Mouse (Mus musculus): ENCODE results near the gene Slc39a10. TPM values are rescaled to one million over a fixed set of nuclear protein-coding genes. Genes with fewer than 3 reads are reported as not detected.

Gene Slc39a10
- polyA plus RNA-seq (2014; fragmentation: Nextera tagmentation; extraction: Ambion mirVana) = 81.1 and 83.9 TPM in 2 replicates

- Histone ChIP-seq H3K4me3 (ENCODE audit: low read depth, low read length) (no peak within 1 kb of the TSS), H3K9ac (ENCODE audit: low read length) (no peak within 1 kb of the TSS), H3K36me3 (ENCODE audit: control insufficient read depth, insufficient read depth, low read length) (no peaks in the 10 kb centered on the region), H3K27ac (ENCODE audit: low read depth, low read length) (no peak within 1 kb of the TSS), H3K27me3 (ENCODE audit: control insufficient read depth, insufficient read depth, low read length) (no peaks in the 10 kb centered on the region), H3K9me3 (ENCODE audit: control insufficient read depth, low read length) (no peaks in the 10 kb centered on the region), H3K4me1 (ENCODE audit: control insufficient read depth, insufficient read depth, low read length) (no peaks in the 10 kb centered on the region), H3K4me2 (ENCODE audit: low read depth) (no peak within 1 kb of the TSS)
- ATAC-seq (ENCODE audit: insufficient read depth, low FRiP score, low TSS enrichment) = no peak
- WGBS = 63% methylated on average over 3 of the region's 3 CpGs
- no peak for DNase-seq (ENCODE audit: low spot score)
These were observed at the start of gene Slc39a10 for GRCm38 (mm10) chr1:46892752-46893151. Gene Slc39a10 (minus strand): TSS chr1:46892852.

- no peak overlapping the region for H3K27ac ChIP-seq (ENCODE audit: low read depth, low read length)
- H3K36me3 ChIP-seq (ENCODE audit: control insufficient read depth, insufficient read depth, low read length) = no peaks in the 10 kb centered on the region
- no peaks in the 10 kb centered on the region for H3K27me3 ChIP-seq (ENCODE audit: control insufficient read depth, insufficient read depth, low read length)
- no peak for ATAC-seq (ENCODE audit: insufficient read depth, low FRiP score, low TSS enrichment)
- H3K4me3 ChIP-seq (ENCODE audit: low read depth, low read length) = no peak overlapping the region
- H3K9ac ChIP-seq (ENCODE audit: low read length) = no peak overlapping the region
- no peaks in the 10 kb centered on the region for H3K9me3 ChIP-seq (ENCODE audit: control insufficient read depth, low read length)
- DNase-seq (ENCODE audit: low spot score) = no peak
- no peaks in the 10 kb centered on the region for H3K4me1 ChIP-seq (ENCODE audit: control insufficient read depth, insufficient read depth, low read length)
- WGBS = 90% methylated on average over 2 of the region's 2 CpGs
- H3K4me2 ChIP-seq (ENCODE audit: low read depth) = no peak overlapping the region
These were observed 46.6 kb upstream of the Slc39a10 start for GRCm38 (mm10) chr1:46939295-46939694.

GRCm38 (mm10) chr1:46937641-46938040 lies 45.0 kb upstream of the Slc39a10 start:
- Histone ChIP-seq H3K4me3 (ENCODE audit: low read depth, low read length) (no peak overlapping the region), H3K27ac (ENCODE audit: low read depth, low read length) (no peak overlapping the region), H3K9ac (ENCODE audit: low read length) (no peak overlapping the region), H3K4me1 (ENCODE audit: control insufficient read depth, insufficient read depth, low read length) (no peaks in the 10 kb centered on the region), H3K36me3 (ENCODE audit: control insufficient read depth, insufficient read depth, low read length) (no peaks in the 10 kb centered on the region), H3K9me3 (ENCODE audit: control insufficient read depth, low read length) (no peaks in the 10 kb centered on the region), H3K27me3 (ENCODE audit: control insufficient read depth, insufficient read depth, low read length) (no peaks in the 10 kb centered on the region), H3K4me2 (ENCODE audit: low read depth) (no peak overlapping the region)
- ATAC-seq (ENCODE audit: insufficient read depth, low FRiP score, low TSS enrichment) (no peak), DNase-seq (ENCODE audit: low spot score) (no peak)
- WGBS = 85% methylated on average over 2 of the region's 2 CpGs

DNA sequence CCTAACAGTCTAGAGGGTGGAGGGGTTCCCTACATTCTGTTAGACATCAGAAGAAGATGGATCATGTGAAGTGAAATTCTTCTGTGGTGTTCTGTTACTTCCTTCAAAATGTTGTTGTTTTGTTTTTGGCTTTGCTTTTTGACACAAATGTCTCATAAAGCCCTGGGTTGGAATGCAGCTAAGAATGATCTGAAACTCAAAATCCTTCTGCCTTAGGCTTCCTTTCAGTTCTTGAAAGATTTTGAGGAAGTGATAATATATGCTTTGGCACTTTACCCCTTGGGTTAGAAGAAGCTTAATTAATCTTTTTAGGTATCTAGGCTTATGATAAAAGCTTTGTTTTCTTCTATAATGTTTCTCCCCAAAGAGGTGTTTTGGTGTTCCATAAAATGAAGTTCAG lies 34.5 kb upstream of the Slc39a10 start:
- Histone ChIP-seq H3K4me2 (ENCODE audit: low read depth) (no peak overlapping the region), H3K27me3 (ENCODE audit: control insufficient read depth, insufficient read depth, low read length) (no peaks in the 10 kb centered on the region), H3K9me3 (ENCODE audit: control insufficient read depth, low read length) (no peaks in the 10 kb centered on the region), H3K27ac (ENCODE audit: low read depth, low read length) (no peak overlapping the region), H3K36me3 (ENCODE audit: control insufficient read depth, insufficient read depth, low read length) (no peaks in the 10 kb centered on the region), H3K4me1 (ENCODE audit: control insufficient read depth, insufficient read depth, low read length) (no peaks in the 10 kb centered on the region), H3K9ac (ENCODE audit: low read length) (no peak overlapping the region), H3K4me3 (ENCODE audit: low read depth, low read length) (no peak overlapping the region)
- no peak for DNase-seq (ENCODE audit: low spot score)
- no peak for ATAC-seq (ENCODE audit: insufficient read depth, low FRiP score, low TSS enrichment)

DNA sequence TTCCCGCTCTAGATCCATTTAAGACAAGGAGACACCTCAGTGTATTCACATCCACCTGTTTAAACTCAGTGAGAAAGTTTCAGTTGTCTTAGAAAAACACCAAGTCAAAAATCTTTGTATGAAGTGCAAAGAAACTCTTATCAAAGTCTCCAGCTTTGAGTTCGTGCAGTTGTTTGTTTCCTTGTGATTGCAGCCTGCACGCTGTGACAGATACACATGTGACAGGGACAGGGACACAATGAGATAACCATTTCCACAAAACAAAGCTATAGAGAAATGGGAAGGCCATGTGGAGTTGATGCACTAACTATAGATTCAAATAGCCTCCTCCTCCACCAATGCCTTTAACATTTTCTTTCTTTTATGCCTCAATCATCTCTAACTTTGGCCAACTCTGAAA lies 33.6 kb upstream of the Slc39a10 start:
- no peak overlapping the region for H3K9ac ChIP-seq (ENCODE audit: low read length)
- no peaks in the 10 kb centered on the region for H3K36me3 ChIP-seq (ENCODE audit: control insufficient read depth, insufficient read depth, low read length)
- H3K9me3 ChIP-seq (ENCODE audit: control insufficient read depth, low read length) = no peaks in the 10 kb centered on the region
- no peak overlapping the region for H3K4me3 ChIP-seq (ENCODE audit: low read depth, low read length)
- no peak overlapping the region for H3K4me2 ChIP-seq (ENCODE audit: low read depth)
- DNase-seq (ENCODE audit: low spot score) (no peak), ATAC-seq (ENCODE audit: insufficient read depth, low FRiP score, low TSS enrichment) (no peak)
- H3K27me3 ChIP-seq (ENCODE audit: control insufficient read depth, insufficient read depth, low read length) = no peaks in the 10 kb centered on the region
- no peak overlapping the region for H3K27ac ChIP-seq (ENCODE audit: low read depth, low read length)
- 87% methylated on average over 3 of the region's 3 CpGs for WGBS
- H3K4me1 ChIP-seq (ENCODE audit: control insufficient read depth, insufficient read depth, low read length) = no peaks in the 10 kb centered on the region

DNA sequence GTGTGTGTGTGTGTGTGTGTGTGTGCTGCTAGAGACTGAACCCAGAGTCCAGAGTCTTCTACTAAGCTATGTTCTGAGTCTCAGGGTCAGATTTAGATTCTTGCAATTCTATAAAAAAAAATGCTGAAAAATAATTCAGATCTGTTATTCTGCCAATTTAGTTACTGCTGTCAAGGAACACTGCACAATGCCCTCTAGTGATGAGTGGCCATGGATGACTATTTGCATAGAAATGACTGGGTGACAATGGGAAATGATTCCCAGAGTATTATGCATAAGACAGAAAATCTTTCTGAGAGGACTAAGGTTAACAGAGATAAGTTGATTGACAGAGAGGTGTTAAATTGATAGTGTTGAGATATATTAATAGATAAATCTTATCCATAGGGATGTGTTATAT lies 32.3 kb upstream of the Slc39a10 start:
- ATAC-seq (ENCODE audit: insufficient read depth, low FRiP score, low TSS enrichment) (no peak), DNase-seq (ENCODE audit: low spot score) (no peak)
- Histone ChIP-seq H3K9ac (ENCODE audit: low read length) (no peak overlapping the region), H3K27ac (ENCODE audit: low read depth, low read length) (no peak overlapping the region), H3K27me3 (ENCODE audit: control insufficient read depth, insufficient read depth, low read length) (no peaks in the 10 kb centered on the region), H3K4me2 (ENCODE audit: low read depth) (no peak overlapping the region), H3K36me3 (ENCODE audit: control insufficient read depth, insufficient read depth, low read length) (no peaks in the 10 kb centered on the region), H3K4me1 (ENCODE audit: control insufficient read depth, insufficient read depth, low read length) (no peaks in the 10 kb centered on the region), H3K4me3 (ENCODE audit: low read depth, low read length) (no peak overlapping the region), H3K9me3 (ENCODE audit: control insufficient read depth, low read length) (no peaks in the 10 kb centered on the region)

DNA sequence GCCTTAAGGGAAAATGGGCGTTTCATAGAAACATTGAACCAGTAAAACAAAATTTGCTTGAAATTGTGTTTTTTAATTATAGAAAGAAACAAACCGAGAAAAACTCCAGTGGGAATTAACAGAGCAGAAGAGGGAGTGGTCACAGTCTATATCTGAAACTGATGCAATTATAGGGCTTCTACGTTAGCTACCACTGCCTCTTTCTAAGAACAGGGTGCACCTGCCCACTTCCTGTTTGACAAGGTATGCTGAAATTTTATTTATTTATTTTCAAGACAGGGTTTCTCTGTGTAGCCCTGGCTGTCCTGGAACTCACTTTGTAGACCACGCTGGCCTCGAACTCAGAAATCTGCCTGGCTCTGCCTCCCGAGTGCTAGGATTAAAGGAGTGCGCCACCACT lies 30.3 kb upstream of the Slc39a10 start:
- Histone ChIP-seq H3K4me2 (ENCODE audit: low read depth) (no peak overlapping the region), H3K4me3 (ENCODE audit: low read depth, low read length) (no peak overlapping the region), H3K9me3 (ENCODE audit: control insufficient read depth, low read length) (no peaks in the 10 kb centered on the region), H3K36me3 (ENCODE audit: control insufficient read depth, insufficient read depth, low read length) (no peaks in the 10 kb centered on the region), H3K4me1 (ENCODE audit: control insufficient read depth, insufficient read depth, low read length) (no peaks in the 10 kb centered on the region), H3K27me3 (ENCODE audit: control insufficient read depth, insufficient read depth, low read length) (no peaks in the 10 kb centered on the region), H3K9ac (ENCODE audit: low read length) (no peak overlapping the region), H3K27ac (ENCODE audit: low read depth, low read length) (no peak overlapping the region)
- WGBS = 92% methylated on average over 7 of the region's 7 CpGs
- DNase-seq (ENCODE audit: low spot score) = no peak
- ATAC-seq (ENCODE audit: insufficient read depth, low FRiP score, low TSS enrichment) = no peak

- H3K27ac ChIP-seq (ENCODE audit: low read depth, low read length) = no peak overlapping the region
- no peaks in the 10 kb centered on the region for H3K36me3 ChIP-seq (ENCODE audit: control insufficient read depth, insufficient read depth, low read length)
- DNase-seq (ENCODE audit: low spot score) (no peak), ATAC-seq (ENCODE audit: insufficient read depth, low FRiP score, low TSS enrichment) (no peak)
- no peaks in the 10 kb centered on the region for H3K9me3 ChIP-seq (ENCODE audit: control insufficient read depth, low read length)
- H3K27me3 ChIP-seq (ENCODE audit: control insufficient read depth, insufficient read depth, low read length) = no peaks in the 10 kb centered on the region
- no peak overlapping the region for H3K4me2 ChIP-seq (ENCODE audit: low read depth)
- no peaks in the 10 kb centered on the region for H3K4me1 ChIP-seq (ENCODE audit: control insufficient read depth, insufficient read depth, low read length)
- no peak overlapping the region for H3K4me3 ChIP-seq (ENCODE audit: low read depth, low read length)
- H3K9ac ChIP-seq (ENCODE audit: low read length) = no peak overlapping the region
These were observed 29.0 kb upstream of the Slc39a10 start for GRCm38 (mm10) chr1:46921630-46922029.

GRCm38 (mm10) chr1:46916237-46916636 lies 23.6 kb upstream of the Slc39a10 start:
- no peak for ATAC-seq (ENCODE audit: insufficient read depth, low FRiP score, low TSS enrichment)
- DNase-seq (ENCODE audit: low spot score) = no peak
- no peak overlapping the region for H3K4me3 ChIP-seq (ENCODE audit: low read depth, low read length)
- no peak overlapping the region for H3K4me2 ChIP-seq (ENCODE audit: low read depth)
- H3K27ac ChIP-seq (ENCODE audit: low read depth, low read length) = no peak overlapping the region
- H3K9ac ChIP-seq (ENCODE audit: low read length) = no peak overlapping the region
- H3K9me3 ChIP-seq (ENCODE audit: control insufficient read depth, low read length) = no peaks in the 10 kb centered on the region
- no peaks in the 10 kb centered on the region for H3K4me1 ChIP-seq (ENCODE audit: control insufficient read depth, insufficient read depth, low read length)
- no peaks in the 10 kb centered on the region for H3K27me3 ChIP-seq (ENCODE audit: control insufficient read depth, insufficient read depth, low read length)
- no peaks in the 10 kb centered on the region for H3K36me3 ChIP-seq (ENCODE audit: control insufficient read depth, insufficient read depth, low read length)
